Comparison of ENCODE assay signal across 8 mouse cellular contexts in the genomic region with DNA sequence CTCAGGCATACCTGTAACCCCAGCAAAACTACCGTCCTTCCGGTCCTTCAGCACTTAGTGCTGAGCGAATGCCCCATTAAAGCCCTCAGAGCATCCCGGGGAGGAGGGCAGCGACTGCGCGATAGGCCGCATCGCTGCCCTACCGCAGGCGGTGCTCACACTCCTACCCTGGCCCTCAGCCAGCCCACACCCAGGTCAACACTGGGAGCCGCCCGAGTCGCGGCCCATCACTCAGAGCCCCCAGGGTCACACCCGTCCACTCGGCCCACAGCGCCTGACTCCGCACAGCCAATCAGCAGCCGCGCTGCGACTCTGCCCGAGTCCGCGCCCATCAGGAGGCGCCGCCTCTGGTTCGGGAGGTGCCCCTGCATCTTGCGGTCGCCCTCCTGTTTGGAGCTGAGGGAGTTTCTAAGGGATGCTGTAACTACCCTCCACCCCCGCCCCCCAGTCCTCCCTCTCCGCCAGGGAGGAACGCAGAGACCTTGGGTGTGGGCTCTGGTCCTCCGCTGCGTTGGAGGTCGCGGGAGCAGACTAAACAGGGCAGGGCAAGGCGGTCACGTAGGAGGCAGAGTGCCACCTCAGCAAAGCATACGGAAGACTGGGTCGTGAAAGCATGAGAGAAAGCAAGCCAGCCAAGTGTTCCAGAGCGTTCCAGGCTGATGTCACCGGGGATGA. TPM values are rescaled to one million over a fixed set of nuclear protein-coding genes. Genes with fewer than 3 reads are reported as not detected.
DNase-seq lines count a peak whose midpoint lies in the region; ATAC-seq and TF ChIP-seq lines count a peak whose summit lies in the region.

No protein-coding gene starts in this region.

- no peak for TF ChIP-seq CTCF in bone marrow macrophage, adult 2 months (IDR thresholded peaks at IDR 0.05; ENCODE audit: low read depth, low read length)
- no peak for TF ChIP-seq CTCF in embryonic fibroblast, embryonic 13.5 days (IDR thresholded peaks at IDR 0.05; ENCODE audit: borderline replicate concordance, insufficient read depth, low read length)

- H3K9ac ChIP-seq in kidney, embryonic 15.5 days, result peak overlapping the region; percentile 59

- H3K4me2 ChIP-seq in kidney, embryonic 15.5 days, result peak overlapping the region; percentile 78

- H3K9me3 ChIP-seq in heart, embryonic 10.5 days, result no peaks in the 10 kb centered on the region
- no peaks in the 10 kb centered on the region for H3K9me3 ChIP-seq in kidney, embryonic 15.5 days (replicated peaks)

- H3K4me1 ChIP-seq in bone marrow macrophage, adult 2 months (ENCODE audit: control insufficient read depth, insufficient read depth, low read length), result peaks cover 36% of the 10 kb centered on the region
- peaks cover 12% of the 10 kb centered on the region for H3K4me1 ChIP-seq in embryonic fibroblast, embryonic 13.5 days (ENCODE audit: control insufficient read depth, insufficient read depth, low read length)
- H3K4me1 ChIP-seq in heart, embryonic 10.5 days, result peaks cover 26% of the 10 kb centered on the region
- peaks cover 24% of the 10 kb centered on the region for H3K4me1 ChIP-seq in kidney, embryonic 15.5 days

- peak; percentile 99 for ATAC-seq in kidney, embryonic 15.5 days (replicated peaks; ENCODE audit: low FRiP score)
- ATAC-seq in monocyte, adult 5-6 weeks (replicated peaks; ENCODE audit: insufficient number of reproducible peaks, low FRiP score, low TSS enrichment, poor library complexity, severe bottlenecking), result peak; percentile 94

- 0% methylated on average over 43 of the region's 43 CpGs for WGBS in heart, embryonic 10.5 days
- under 1% methylated on average over 43 of the region's 43 CpGs for whole genome bisulfite sequencing in kidney, embryonic 15.5 days

- peak; percentile 61 to 66 for DNase-seq in B cell, adult 2 months
- DNase-seq in heart, embryonic 10.5 days (ENCODE audit: low spot score), result peak; percentile 99
- peak; percentile 96 for DNase-seq in liver
- peak; percentile 75 to 84 for DNase-seq in spleen, postnatal 4 days (ENCODE audit: low spot score in 2 of 2)

- no peak for TF ChIP-seq POLR2A in bone marrow macrophage, adult 2 months (IDR thresholded peaks at IDR 0.05; ENCODE audit: borderline replicate concordance, low read depth, low read length)
- TF ChIP-seq POLR2A in embryonic fibroblast, embryonic 13.5 days (IDR thresholded peaks at IDR 0.05; ENCODE audit: low read depth, low read length), result peak; percentile 87

- no peaks in the 10 kb centered on the region for H3K27me3 ChIP-seq in heart, embryonic 10.5 days (ENCODE audit: insufficient read depth, poor library complexity, severe bottlenecking)
- H3K27me3 ChIP-seq in kidney, embryonic 15.5 days, result no peaks in the 10 kb centered on the region

- peak overlapping the region; percentile 92 for H3K27ac ChIP-seq in bone marrow macrophage, adult 2 months (ENCODE audit: insufficient read depth, low read depth, low read length)
- H3K27ac ChIP-seq in embryonic fibroblast, embryonic 13.5 days (ENCODE audit: insufficient read depth, low read length), result peak overlapping the region; percentile 58
- peak overlapping the region; percentile 97 for H3K27ac ChIP-seq in heart, embryonic 10.5 days
- peak overlapping the region; percentile 93 for H3K27ac ChIP-seq in kidney, embryonic 15.5 days

- no peaks in the 10 kb centered on the region for H3K36me3 ChIP-seq in heart, embryonic 10.5 days
- H3K36me3 ChIP-seq in kidney, embryonic 15.5 days, result no peaks in the 10 kb centered on the region

- H3K4me3 ChIP-seq in bone marrow macrophage, adult 2 months (ENCODE audit: insufficient read depth, low read length), result peak overlapping the region; percentile 66
- H3K4me3 ChIP-seq in embryonic fibroblast, embryonic 13.5 days (ENCODE audit: insufficient read depth, low read length), result peak overlapping the region; percentile 3
- peak overlapping the region; percentile 77 for H3K4me3 ChIP-seq in heart, embryonic 10.5 days
- peak overlapping the region; percentile 58 for H3K4me3 ChIP-seq in kidney, embryonic 15.5 days (replicated peaks)

RNA-seq across cellular contexts. Expression of a gene that starts 26.5 kb away (rescaled TPM):
- 6.7 and 7.7 TPM in 2 replicates for polyA plus RNA-seq in bone marrow macrophage, adult 2 months (2012; ENCODE audit: insufficient read depth, insufficient read length, missing spikeins)
- polyA plus RNA-seq in embryonic fibroblast, embryonic 13.5 days (2011; ENCODE audit: insufficient read length, low read depth, missing spikeins), result 442 and 478 TPM in 2 replicates
- 195 and 207 TPM in 2 replicates for polyA plus RNA-seq in heart, embryonic 10.5 days (2016; fragmentation: Nextera tagmentation; extraction: Ambion mirVana)
- polyA plus RNA-seq in kidney, embryonic 15.5 days (2015; fragmentation: Nextera tagmentation; extraction: Ambion mirVana), result 185 and 195 TPM in 2 replicates
- total RNA-seq in monocyte, adult 5-6 weeks (2017), result 38.6 to 52.6 TPM (median 50.7 TPM) in 3 replicates

Comparison
In these comparisons a context has a peak if more than half of its experiments do, and no peak if none do; other contexts are left out.
1. Peak in every context shown above with its lines: DNase-seq, ATAC-seq, H3K4me3 ChIP-seq and H3K27ac ChIP-seq.
2. H3K4me3 ChIP-seq: peak in every context shown above with its lines; median percentile 77 in heart, embryonic 10.5 days; 66 in bone marrow macrophage, adult 2 months; 58 in kidney, embryonic 15.5 days; 3 in embryonic fibroblast, embryonic 13.5 days.
3. RNA of a gene that starts 26.5 kb away (polyA plus RNA-seq): 442 to 478 TPM in embryonic fibroblast, embryonic 13.5 days, 195 to 207 TPM in heart, embryonic 10.5 days and 185 to 195 TPM in kidney, embryonic 15.5 days; 6.7 to 7.7 TPM in bone marrow macrophage, adult 2 months; every median in the first group is over 10 times any median in the second.